In the genomic region with DNA sequence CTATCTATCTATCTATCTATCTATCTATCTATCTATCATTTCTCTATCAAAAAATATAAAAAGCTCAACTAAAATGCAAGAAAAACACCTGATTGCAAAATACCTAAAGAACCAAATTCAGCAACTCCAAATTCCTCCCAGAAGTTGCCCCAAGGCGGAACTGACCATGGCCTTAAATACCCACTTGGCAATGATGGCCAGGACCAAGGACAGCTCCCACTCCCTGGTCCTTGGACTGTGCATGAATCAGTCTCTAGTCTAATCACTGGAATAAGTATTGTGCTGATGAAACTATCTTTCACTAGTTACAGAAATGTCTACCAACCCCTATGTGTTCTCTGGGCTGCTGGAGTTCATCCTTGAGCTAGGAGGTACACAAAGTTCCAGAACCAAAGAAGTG, we compare ENCODE assay signal across 11 mouse cellular contexts.
A peak's percentile ranks its signal among the peaks of the same experiment; 100 is the strongest.
DNase-seq lines count a peak whose midpoint lies in the region; ATAC-seq and TF ChIP-seq lines count a peak whose summit lies in the region.
"Had no signal": no experiment of that assay in that cellular context is flagged by ENCODE, and none has a peak within 500 bp of the region (broad histone marks: within the 10 kb centered on the region; RNA-seq: fewer than 3 reads in every experiment).

No protein-coding gene starts in this region.

- no peak for ATAC-seq in hindbrain, embryonic 16.5 days
- ATAC-seq in megakaryocyte progenitor cell, adult 5-6 weeks (replicated peaks; ENCODE audit: poor library complexity), result no peak

- H3K9me3 ChIP-seq in hindbrain, embryonic 10.5 days, result no peaks in the 10 kb centered on the region; the same call in 1 of the 2 replicates
- H3K9me3 ChIP-seq in hindbrain, embryonic 16.5 days (ENCODE audit: control insufficient read depth, low read length), result peaks cover 2% of the 10 kb centered on the region; the same call in 1 of the 2 replicates
- H3K9me3 ChIP-seq: embryonic facial prominence, embryonic 15.5 days had no signal

- H3K27me3 ChIP-seq in hindbrain, embryonic 10.5 days (ENCODE audit: insufficient read depth, poor library complexity, severe bottlenecking), result no peaks in the 10 kb centered on the region
- H3K27me3 ChIP-seq in hindbrain, embryonic 16.5 days (replicated peaks; ENCODE audit: control insufficient read depth, insufficient read depth, low read length), result no peaks in the 10 kb centered on the region
- H3K27me3 ChIP-seq: embryonic facial prominence, embryonic 15.5 days had no signal

- no peak overlapping the region for H3K4me2 ChIP-seq in hindbrain, embryonic 16.5 days (ENCODE audit: low read length)
- H3K4me2 ChIP-seq: embryonic facial prominence, embryonic 15.5 days had no signal

- no peaks in the 10 kb centered on the region for H3K4me1 ChIP-seq in hindbrain, embryonic 10.5 days (replicated peaks)
- no peaks in the 10 kb centered on the region for H3K4me1 ChIP-seq in hindbrain, embryonic 16.5 days (ENCODE audit: control insufficient read depth, insufficient read depth, low read depth, low read length)
- H3K4me1 ChIP-seq: embryonic facial prominence, embryonic 15.5 days had no signal

- intact Hi-C loops in left cerebral cortex, adult 2 months (cut with DNase I), result no loop called here

- 72% methylated on average over 1 of the region's 1 CpGs for WGBS in hindbrain, embryonic 10.5 days
- WGBS in hindbrain, embryonic 16.5 days, result 88% methylated on average over 1 of the region's 1 CpGs

- H3K36me3 ChIP-seq in hindbrain, embryonic 10.5 days, result no peaks in the 10 kb centered on the region
- no peaks in the 10 kb centered on the region for H3K36me3 ChIP-seq in hindbrain, embryonic 16.5 days (ENCODE audit: control insufficient read depth, insufficient read depth, low read length)
- H3K36me3 ChIP-seq: embryonic facial prominence, embryonic 15.5 days; G1E had no signal

- no peak overlapping the region for H3K4me3 ChIP-seq in hindbrain, embryonic 10.5 days
- no peak overlapping the region for H3K4me3 ChIP-seq in hindbrain, embryonic 16.5 days (ENCODE audit: low read length)
- no peak overlapping the region for H3K4me3 ChIP-seq in left cerebral cortex, adult 2 months
- H3K4me3 ChIP-seq: embryonic facial prominence, embryonic 15.5 days had no signal

- DNase-seq in hindbrain, embryonic 10.5 days (ENCODE audit: low spot score), result peak; percentile 37
- DNase-seq in 3T3-L1 (ENCODE audit: low read depth, low spot score), result peak; percentile 53
- peak; percentile 43 to 66 for DNase-seq in adrenal gland, adult 18-20 months (ENCODE audit: low spot score in 2 of 2)
- DNase-seq in kidney, postnatal 10 days, result peak; percentile 78
- no peak for DNase-seq in left cerebral cortex, adult 2 months (ENCODE audit: extremely low spot score in 1 of 2, low spot score in 2 of 2)
- DNase-seq in cerebellum, postnatal 10 days, result no peak

- TF ChIP-seq CTCF in left cerebral cortex, adult 2 months (IDR thresholded peaks at IDR 0.05), result no peak

- no peak overlapping the region for H3K9ac ChIP-seq in hindbrain, embryonic 16.5 days (ENCODE audit: low read depth, low read length)
- H3K9ac ChIP-seq: embryonic facial prominence, embryonic 15.5 days had no signal

- no peak overlapping the region for H3K27ac ChIP-seq in hindbrain, embryonic 10.5 days
- no peak overlapping the region for H3K27ac ChIP-seq in hindbrain, embryonic 16.5 days (ENCODE audit: low read depth, low read length)
- no peak overlapping the region for H3K27ac ChIP-seq in left cerebral cortex, adult 2 months
- H3K27ac ChIP-seq: embryonic facial prominence, embryonic 15.5 days; macrophage had no signal

Comparison
In these comparisons a context has a peak if more than half of its experiments do, and no peak if none do; other contexts are left out.
1. DNase-seq: peak in hindbrain, embryonic 10.5 days (single experiment), 3T3-L1 (single experiment), adrenal gland, adult 18-20 months (2 of 2) and kidney, postnatal 10 days (single experiment); none in left cerebral cortex, adult 2 months (0 of 2) and cerebellum, postnatal 10 days (0 of 2).